Mouse (Mus musculus) lung, adult 2 months (tissue): ENCODE data around the gene Nme7.

ENCODE experiments used
- CTCF ChIP-seq: fragments of 200-500 bp; IDR thresholded peaks from 2 replicates; pipeline ENCODE4 v1.5.1; 2011; ENCODE audit warnings: mild to moderate bottlenecking, low read length, control low read depth; ENCODE audit not compliant: insufficient read depth
- POLR2A ChIP-seq: fragments of 200-500 bp; IDR thresholded peaks from 2 replicates; pipeline ENCODE4 v1.6.1; 2011; ENCODE audit warnings: low read depth, mild to moderate bottlenecking, control low read depth, low read length, borderline replicate concordance; ENCODE audit errors: extremely low read depth

DNA sequence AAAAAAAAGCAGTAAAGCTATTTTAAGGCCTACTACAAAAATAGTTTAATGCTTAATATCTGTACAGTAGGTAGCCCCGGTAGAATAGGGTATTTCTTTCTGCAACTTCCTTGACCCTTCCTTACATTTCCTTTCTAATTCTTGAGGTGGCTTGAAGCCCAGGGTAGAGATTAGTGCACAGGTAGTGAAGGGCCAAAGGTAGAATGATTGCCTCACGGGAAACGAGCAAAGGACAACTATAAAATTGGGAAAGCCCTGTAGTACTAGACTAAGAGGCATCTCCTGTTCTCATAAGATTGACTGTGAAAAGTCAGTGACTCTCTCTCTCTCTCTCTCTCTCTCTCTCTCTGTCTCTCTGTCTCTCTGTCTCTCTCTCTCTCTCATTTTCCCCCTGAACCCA lies 31.5 kb downstream of the Nme7 start:
- no peak for TF ChIP-seq POLR2A
- no peak for TF ChIP-seq CTCF
